7 mouse cellular contexts compared by ENCODE assay signal in genomic region chr2:172393391-172394051, GRCm38 (mm10). TPM values are rescaled to one million over a fixed set of nuclear protein-coding genes. Genes with fewer than 3 reads are reported as not detected.
DNase-seq lines count a peak whose midpoint lies in the region; ATAC-seq and TF ChIP-seq lines count a peak whose summit lies in the region.

Gene Cass4 (plus strand): TSS chr2:172393794.

- no peaks in the 10 kb centered on the region for H3K27me3 ChIP-seq in CH12.LX (replicated peaks)

- H3K9ac ChIP-seq in CH12.LX (ENCODE audit: insufficient read depth, low read depth), result peak within 1 kb of the TSS; percentile 66

- TF ChIP-seq RAD21 in CH12.LX (IDR thresholded peaks at IDR 0.05; ENCODE audit: low read depth, low read length), result no peak

- no peak for TF ChIP-seq EP300 in CH12.LX (IDR thresholded peaks at IDR 0.05; ENCODE audit: low read length)

- ATAC-seq in inflammation-experienced regulatory T-cells, adult 6 months, result peak; percentile 74

- dilution Hi-C loops in CH12.LX (cut with MboI; ENCODE audit: extremely low pct_ligation_motif_present, extremely low pct_unique_long_range_greater_than_20kb, low sequenced_read_pairs), result no loop called here

- H3K4me1 ChIP-seq in CH12.LX (ENCODE audit: control insufficient read depth in 1 of 2, insufficient read depth in 2 of 2), result peaks cover 12 to 68% of the 10 kb centered on the region in 2 experiments

- H3K9me3 ChIP-seq in CH12.LX (replicated peaks; ENCODE audit: low read length), result peaks cover 7% of the 10 kb centered on the region

- no peak for TF ChIP-seq CTCF in CH12.LX (conservative IDR thresholded peaks at IDR 0.05 in 1 of 2, IDR thresholded peaks at IDR 0.05 in 1 of 2; ENCODE audit: low read depth in 2 of 2, low read length in 2 of 2)

- in situ Hi-C loops in CH12.LX (cut with MboI; ENCODE audit: low pct_ligation_motif_present, low pct_unique_long_range_greater_than_20kb, low sequenced_read_pairs), result no loop called here

- H3K36me3 ChIP-seq in CH12.LX (replicated peaks in 1 of 2; ENCODE audit: control insufficient read depth in 1 of 2, insufficient read depth in 1 of 2, low read length in 1 of 2), result peaks cover 0 to 17% of the 10 kb centered on the region in 2 experiments

- peak within 1 kb of the TSS; percentile 70 for H3K4me2 ChIP-seq in CH12.LX (ENCODE audit: insufficient read depth, low read depth, poor library complexity, severe bottlenecking)

- peak; percentile 29; the same call in 1 of the 2 replicates for TF ChIP-seq POLR2A in CH12.LX (IDR thresholded peaks at IDR 0.05; ENCODE audit: low read depth, low read length)

- peak within 1 kb of the TSS; percentile 58 to 75 (median 58) for H3K4me3 ChIP-seq in CH12.LX (replicated peaks in 1 of 3; ENCODE audit: low read depth in 2 of 3, low read length in 2 of 3, poor library complexity in 1 of 3)

- peak within 1 kb of the TSS; percentile 70 for H3K27ac ChIP-seq in CH12.LX (ENCODE audit: insufficient read depth, low read depth)

- DNase-seq in CH12.LX (ENCODE audit: extremely low read depth) (peak; percentile 74), MN1 (ENCODE audit: low spot score) (peak; percentile 30)
- peak; percentile 74 for DNase-seq in naive thymus-derived CD4-positive, alpha-beta T cell, adult 2 months (ENCODE audit: low read depth)
- DNase-seq in right cerebral cortex, postnatal 10 days (ENCODE audit: low spot score in 2 of 2), result no peak
- DNase-seq in layer of hippocampus, adult 9-10 months (ENCODE audit: low spot score), result no peak
- no peak for DNase-seq in gastrocnemius, adult 18-20 months (ENCODE audit: low spot score)

- 0 out of 2 replicates have a peak, but pooled peaks cover 3% of the 10 kb centered on the region for H3K79me2 ChIP-seq in CH12.LX (replicated peaks; ENCODE audit: control insufficient read depth, extremely low read depth, insufficient read depth, poor library complexity, severe bottlenecking)

TF ChIP-seq in CH12.LX, 34 proteins besides CTCF, POLR2A, EP300 and RAD21:
- TF ChIP-seq CHD2 (IDR thresholded peaks at IDR 0.05; ENCODE audit: low read length) (no peak), MAFK (IDR thresholded peaks at IDR 0.05; ENCODE audit: insufficient replicate concordance, low read length) (no peak), MAZ (IDR thresholded peaks at IDR 0.05; ENCODE audit: low read depth, low read length) (no peak), TCF12 (IDR thresholded peaks at IDR 0.05; ENCODE audit: low read depth, low read length) (peak; percentile 41; the same call in 1 of the 2 replicates), MAX (IDR thresholded peaks at IDR 0.05; ENCODE audit: low read length) (peak; percentile 62; the same call in 1 of the 2 replicates), MEF2A (IDR thresholded peaks at IDR 0.05; ENCODE audit: borderline replicate concordance, low read depth, low read length) (no peak), NELFE (IDR thresholded peaks at IDR 0.05; ENCODE audit: low read depth, low read length) (peak; percentile 50), CHD1 (IDR thresholded peaks at IDR 0.05; ENCODE audit: low read depth, low read length) (no peak), ZNF384 (IDR thresholded peaks at IDR 0.05; ENCODE audit: low read depth, low read length) (peak; percentile 95), NRF1 (IDR thresholded peaks at IDR 0.05; ENCODE audit: low read depth, low read length) (peak; percentile 26; the same call in 1 of the 2 replicates), MYC (IDR thresholded peaks at IDR 0.05; ENCODE audit: low read depth, low read length) (peak; percentile 72; the same call in 1 of the 2 replicates), JUND (conservative IDR thresholded peaks at IDR 0.05; ENCODE audit: low read depth, low read length) (no peak), TBP (conservative IDR thresholded peaks at IDR 0.05; ENCODE audit: low read depth, low read length) (no peak; the same call in 1 of the 2 replicates), ETS1 (conservative IDR thresholded peaks at IDR 0.05; ENCODE audit: low read depth, low read length) (no peak; the same call in 1 of the 2 replicates), IRF4 (IDR thresholded peaks at IDR 0.05; ENCODE audit: low read depth, low read length) (no peak), ZMIZ1 (IDR thresholded peaks at IDR 0.05; ENCODE audit: low read depth, low read length) (no peak)

RNA-seq across cellular contexts. Expression of gene Cass4, which starts in this region (rescaled TPM):
- total RNA-seq in CH12.LX (2012; rRNA removed), result 3.8 and 5.3 TPM in 2 replicates
- total RNA-seq in CH12.LX (2014; rRNA removed), result 2.9 and 3.3 TPM in 2 replicates
- 3.7 and 3.8 TPM in 2 replicates for polyA plus RNA-seq in CH12.LX (2012; ENCODE audit: insufficient read length, low read depth)
- polyA plus RNA-seq in inflammation-experienced regulatory T-cells, adult 6 months (2017; shearing (Covaris generic)), result 10 to 100 TPM in 2 of 3 experiments, 1 to 10 TPM in 1; 9.0 to 14.1 (median 10.6) TPM
- total RNA-seq in gastrocnemius, adult 18-20 months (2021), result under 1 TPM; 0.14 to 0.38 TPM

Comparison
In these comparisons a context has a peak if more than half of its experiments do, and no peak if none do; other contexts are left out.
1. DNase-seq: peak in CH12.LX (single experiment), MN1 (single experiment) and naive thymus-derived CD4-positive, alpha-beta T cell, adult 2 months (single experiment); none in right cerebral cortex, postnatal 10 days (0 of 2), layer of hippocampus, adult 9-10 months (single experiment) and gastrocnemius, adult 18-20 months (single experiment).